Mouse (Mus musculus): ENCODE results near the gene Purb. TPM values are rescaled to one million over a fixed set of nuclear protein-coding genes. Genes with fewer than 3 reads are reported as not detected.

The Purb gene
- polyA plus RNA-seq, 1 experiment, result 6.3 TPM

- TF ChIP-seq POLR2A (IDR thresholded peaks at IDR 0.05; ENCODE audit: low read depth, low read length), result no peak
- TF ChIP-seq CTCF (IDR thresholded peaks at IDR 0.05; ENCODE audit: extremely low read depth, insufficient read depth, insufficient read length, insufficient replicate concordance), result no peak
- DNase-seq (ENCODE audit: low read depth in 1 of 2, low spot score in 2 of 2), result no peak
- no peaks in the 10 kb centered on the region for H3K27me3 ChIP-seq (ENCODE audit: control insufficient read depth, insufficient read depth, low read length)
- H3K36me3 ChIP-seq (ENCODE audit: control insufficient read depth, insufficient read depth, low read length), result peaks cover 34% of the 10 kb centered on the region
- H3K4me1 ChIP-seq (ENCODE audit: control insufficient read depth, insufficient read depth, insufficient read length), result no peaks in the 10 kb centered on the region
- WGBS, result 78% methylated on average over 3 of the region's 3 CpGs
- no peak overlapping the region for H3K27ac ChIP-seq (ENCODE audit: insufficient read depth, low read length)
- no peak overlapping the region for H3K4me3 ChIP-seq (ENCODE audit: extremely low read depth, insufficient read depth, insufficient read length)
Measured at GRCm38 (mm10) chr11:6504226-6504625, 28.5 kb upstream of the Purb start.

- WGBS, result 95% methylated on average over 2 of the region's 2 CpGs
- Histone ChIP-seq H3K36me3 (ENCODE audit: control insufficient read depth, insufficient read depth, low read length) (peaks cover 21% of the 10 kb centered on the region), H3K27ac (ENCODE audit: insufficient read depth, low read length) (no peak overlapping the region), H3K4me3 (ENCODE audit: extremely low read depth, insufficient read depth, insufficient read length) (no peak overlapping the region), H3K27me3 (ENCODE audit: control insufficient read depth, insufficient read depth, low read length) (no peaks in the 10 kb centered on the region), H3K4me1 (ENCODE audit: control insufficient read depth, insufficient read depth, insufficient read length) (no peaks in the 10 kb centered on the region)
- TF ChIP-seq CTCF (IDR thresholded peaks at IDR 0.05; ENCODE audit: extremely low read depth, insufficient read depth, insufficient read length, insufficient replicate concordance), result no peak
- TF ChIP-seq POLR2A (IDR thresholded peaks at IDR 0.05; ENCODE audit: low read depth, low read length), result no peak
- DNase-seq (ENCODE audit: low read depth in 1 of 2, low spot score in 2 of 2), result no peak
Measured at GRCm38 (mm10) chr11:6502506-6502905, 26.8 kb upstream of the Purb start.

GRCm38 (mm10) chr11:6497311-6497948 is 21.7 kb upstream of the Purb start:
- 47% methylated on average over 12 of the region's 12 CpGs for WGBS
- Histone ChIP-seq H3K27ac (ENCODE audit: insufficient read depth, low read length) (peak overlapping the region; percentile 50), H3K4me3 (ENCODE audit: extremely low read depth, insufficient read depth, insufficient read length) (peak overlapping the region; percentile 43; the same call in 1 of the 2 replicates), H3K27me3 (ENCODE audit: control insufficient read depth, insufficient read depth, low read length) (no peaks in the 10 kb centered on the region), H3K36me3 (ENCODE audit: control insufficient read depth, insufficient read depth, low read length) (no peaks in the 10 kb centered on the region), H3K4me1 (ENCODE audit: control insufficient read depth, insufficient read depth, insufficient read length) (no peaks in the 10 kb centered on the region)
- TF ChIP-seq POLR2A (IDR thresholded peaks at IDR 0.05; ENCODE audit: low read depth, low read length) (no peak), CTCF (IDR thresholded peaks at IDR 0.05; ENCODE audit: extremely low read depth, insufficient read depth, insufficient read length, insufficient replicate concordance) (no peak)
- peak; percentile 58 to 67 for DNase-seq (ENCODE audit: low read depth in 1 of 2, low spot score in 2 of 2)

GRCm38 (mm10) chr11:6489691-6490503 is 14.2 kb upstream of the Purb start:
- no peaks in the 10 kb centered on the region for H3K36me3 ChIP-seq (ENCODE audit: control insufficient read depth, insufficient read depth, low read length)
- H3K4me1 ChIP-seq (ENCODE audit: control insufficient read depth, insufficient read depth, insufficient read length), result no peaks in the 10 kb centered on the region
- TF ChIP-seq POLR2A (IDR thresholded peaks at IDR 0.05; ENCODE audit: low read depth, low read length) (no peak), CTCF (IDR thresholded peaks at IDR 0.05; ENCODE audit: extremely low read depth, insufficient read depth, insufficient read length, insufficient replicate concordance) (peak; percentile 55; the same call in 1 of the 2 replicates)
- DNase-seq (ENCODE audit: low read depth in 1 of 2, low spot score in 2 of 2), result peak; percentile 49 to 62
- no peak overlapping the region for H3K27ac ChIP-seq (ENCODE audit: insufficient read depth, low read length)
- no peaks in the 10 kb centered on the region for H3K27me3 ChIP-seq (ENCODE audit: control insufficient read depth, insufficient read depth, low read length)
- WGBS, result 51% methylated on average over 6 of the region's 6 CpGs
- no peak overlapping the region for H3K4me3 ChIP-seq (ENCODE audit: extremely low read depth, insufficient read depth, insufficient read length)

GRCm38 (mm10) chr11:6489257-6489656 is 13.5 kb upstream of the Purb start:
- H3K27ac ChIP-seq (ENCODE audit: insufficient read depth, low read length), result no peak overlapping the region

GRCm38 (mm10) chr11:6488041-6488684 is 12.4 kb upstream of the Purb start:
- 96% methylated on average over 5 of the region's 5 CpGs for WGBS

More at GRCm38 (mm10) chr11:6489257-6489656, 13.5 kb upstream of the Purb start:
- H3K27me3 ChIP-seq (ENCODE audit: control insufficient read depth, insufficient read depth, low read length), result no peaks in the 10 kb centered on the region
- H3K4me1 ChIP-seq (ENCODE audit: control insufficient read depth, insufficient read depth, insufficient read length), result peaks cover 4% of the 10 kb centered on the region; the same call in 1 of the 2 replicates
- DNase-seq (ENCODE audit: low read depth in 1 of 2, low spot score in 2 of 2), result no peak
- TF ChIP-seq CTCF (IDR thresholded peaks at IDR 0.05; ENCODE audit: extremely low read depth, insufficient read depth, insufficient read length, insufficient replicate concordance), result no peak
- TF ChIP-seq POLR2A (IDR thresholded peaks at IDR 0.05; ENCODE audit: low read depth, low read length), result no peak
- no peaks in the 10 kb centered on the region for H3K36me3 ChIP-seq (ENCODE audit: control insufficient read depth, insufficient read depth, low read length)
- no peak overlapping the region for H3K4me3 ChIP-seq (ENCODE audit: extremely low read depth, insufficient read depth, insufficient read length)
- WGBS, result 97% methylated on average over 7 of the region's 7 CpGs

More at GRCm38 (mm10) chr11:6488041-6488684, 12.4 kb upstream of the Purb start:
- Histone ChIP-seq H3K27me3 (ENCODE audit: control insufficient read depth, insufficient read depth, low read length) (no peaks in the 10 kb centered on the region), H3K4me1 (ENCODE audit: control insufficient read depth, insufficient read depth, insufficient read length) (peaks cover 5% of the 10 kb centered on the region; the same call in 1 of the 2 replicates), H3K36me3 (ENCODE audit: control insufficient read depth, insufficient read depth, low read length) (no peaks in the 10 kb centered on the region), H3K27ac (ENCODE audit: insufficient read depth, low read length) (no peak overlapping the region), H3K4me3 (ENCODE audit: extremely low read depth, insufficient read depth, insufficient read length) (no peak overlapping the region)
- TF ChIP-seq POLR2A (IDR thresholded peaks at IDR 0.05; ENCODE audit: low read depth, low read length) (no peak), CTCF (IDR thresholded peaks at IDR 0.05; ENCODE audit: extremely low read depth, insufficient read depth, insufficient read length, insufficient replicate concordance) (no peak)
- no peak for DNase-seq (ENCODE audit: low read depth in 1 of 2, low spot score in 2 of 2)
